Mouse (Mus musculus): ENCODE measurements around the gene Atp2c1. TPM values are rescaled to one million over a fixed set of nuclear protein-coding genes. Genes with fewer than 3 reads are reported as not detected.

Gene Atp2c1
- total and polyA plus RNA-seq, 3 experiments = 45.8 to 60.7 (median 51.7) TPM

DNA sequence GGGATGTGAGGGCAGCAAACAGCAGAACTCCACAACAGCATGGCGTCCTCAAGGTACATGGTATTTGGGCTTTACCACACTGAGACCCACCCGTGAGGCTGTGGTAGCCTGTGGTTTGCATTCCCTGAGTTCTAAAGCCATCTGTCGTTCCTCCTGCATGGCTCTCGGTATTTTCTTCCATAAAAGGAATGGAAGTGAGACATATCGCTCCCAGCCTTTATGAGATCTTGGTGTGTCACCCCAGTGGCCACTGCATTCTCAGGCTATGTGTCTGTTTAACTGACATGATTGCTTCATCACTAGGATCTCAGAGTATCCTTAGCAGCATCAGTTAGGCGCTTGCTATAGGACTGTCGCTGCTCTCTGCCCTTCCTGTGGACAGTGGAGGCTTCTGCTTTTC lies 150.7 kb downstream of the Atp2c1 start:
- H3K9ac ChIP-seq (ENCODE audit: insufficient read depth, low read depth) = no peak overlapping the region
- in situ Hi-C loops (cut with MboI; ENCODE audit: low pct_ligation_motif_present, low pct_unique_long_range_greater_than_20kb, low sequenced_read_pairs) = loop anchor here (25.0 kb wide), 2 partner anchors 239 to 314 kb away; partner anchors contain the start of genes 1700080E11Rik, Mrpl3 and Nudt16
- no peaks in the 10 kb centered on the region for H3K36me3 ChIP-seq (replicated peaks in 1 of 2; ENCODE audit: control insufficient read depth in 1 of 2, insufficient read depth in 1 of 2, low read length in 1 of 2)
- TF ChIP-seq ELF1 (IDR thresholded peaks at IDR 0.05; ENCODE audit: low read depth, low read length) (no peak), CTCF (conservative IDR thresholded peaks at IDR 0.05 in 1 of 2, IDR thresholded peaks at IDR 0.05 in 1 of 2; ENCODE audit: low read depth in 2 of 2, low read length in 2 of 2) (no peak), MEF2A (IDR thresholded peaks at IDR 0.05; ENCODE audit: borderline replicate concordance, low read depth, low read length) (no peak), RAD21 (IDR thresholded peaks at IDR 0.05; ENCODE audit: low read depth, low read length) (no peak)
- no peaks in the 10 kb centered on the region for H3K79me2 ChIP-seq (replicated peaks; ENCODE audit: control insufficient read depth, extremely low read depth, insufficient read depth, poor library complexity, severe bottlenecking)
- no peaks in the 10 kb centered on the region for H3K27me3 ChIP-seq (replicated peaks)
- dilution Hi-C loops (cut with MboI; ENCODE audit: extremely low pct_ligation_motif_present, extremely low pct_unique_long_range_greater_than_20kb, low sequenced_read_pairs) = no loop called here
- no peak overlapping the region for H3K27ac ChIP-seq (ENCODE audit: insufficient read depth, low read depth)
- no peaks in the 10 kb centered on the region for H3K9me3 ChIP-seq (replicated peaks; ENCODE audit: low read length)
- H3K4me2 ChIP-seq (ENCODE audit: insufficient read depth, low read depth, poor library complexity, severe bottlenecking) = no peak overlapping the region
- peaks cover 0 to 6% of the 10 kb centered on the region in 2 experiments; a peak in 3 of 4 replicates for H3K4me1 ChIP-seq (ENCODE audit: control insufficient read depth in 1 of 2, insufficient read depth in 2 of 2)
- no peak overlapping the region for H3K4me3 ChIP-seq (replicated peaks in 1 of 3; ENCODE audit: low read depth in 2 of 3, low read length in 2 of 3, poor library complexity in 1 of 3)
- no peak for DNase-seq (ENCODE audit: extremely low read depth)

DNA sequence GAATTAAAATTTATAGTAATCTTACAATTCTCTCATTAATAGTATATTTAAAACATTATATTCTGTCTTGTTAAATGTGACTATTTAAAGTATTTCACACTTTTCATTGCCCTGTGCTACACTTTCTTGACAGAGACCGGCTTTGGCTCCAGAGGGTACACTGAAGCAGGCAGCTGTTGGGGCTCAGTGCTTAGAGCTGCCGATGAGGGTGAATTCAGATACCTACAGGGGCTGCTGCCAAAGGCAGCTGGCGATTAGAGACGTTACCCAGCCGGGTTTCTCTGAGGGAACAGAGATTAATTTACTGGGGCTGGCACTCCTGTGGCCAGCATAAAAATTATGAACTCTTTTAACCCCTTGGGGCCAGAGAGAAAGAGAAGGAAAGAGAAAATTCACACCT lies 152.8 kb downstream of the Atp2c1 start:
- no peak overlapping the region for H3K4me3 ChIP-seq (replicated peaks in 1 of 3; ENCODE audit: low read depth in 2 of 3, low read length in 2 of 3, poor library complexity in 1 of 3)
- in situ Hi-C loops (cut with MboI; ENCODE audit: low pct_ligation_motif_present, low pct_unique_long_range_greater_than_20kb, low sequenced_read_pairs) (no loop called here), dilution Hi-C loops (cut with MboI; ENCODE audit: extremely low pct_ligation_motif_present, extremely low pct_unique_long_range_greater_than_20kb, low sequenced_read_pairs) (no loop called here)
- no peak overlapping the region for H3K9ac ChIP-seq (ENCODE audit: insufficient read depth, low read depth)
- H3K79me2 ChIP-seq (replicated peaks; ENCODE audit: control insufficient read depth, extremely low read depth, insufficient read depth, poor library complexity, severe bottlenecking) = no peaks in the 10 kb centered on the region
- H3K9me3 ChIP-seq (replicated peaks; ENCODE audit: low read length) = no peaks in the 10 kb centered on the region
- H3K36me3 ChIP-seq (replicated peaks in 1 of 2; ENCODE audit: control insufficient read depth in 1 of 2, insufficient read depth in 1 of 2, low read length in 1 of 2) = no peaks in the 10 kb centered on the region
- no peak overlapping the region for H3K27ac ChIP-seq (ENCODE audit: insufficient read depth, low read depth)
- no peaks in the 10 kb centered on the region for H3K27me3 ChIP-seq (replicated peaks)
- no peak overlapping the region for H3K4me2 ChIP-seq (ENCODE audit: insufficient read depth, low read depth, poor library complexity, severe bottlenecking)
- no peak for DNase-seq (ENCODE audit: extremely low read depth)
- TF ChIP-seq NELFE (IDR thresholded peaks at IDR 0.05; ENCODE audit: low read depth, low read length) = no peak
- TF ChIP-seq E2F4 (IDR thresholded peaks at IDR 0.05; ENCODE audit: insufficient replicate concordance, low read depth, low read length) = no peak
- no peak for TF ChIP-seq CTCF (conservative IDR thresholded peaks at IDR 0.05 in 1 of 2, IDR thresholded peaks at IDR 0.05 in 1 of 2; ENCODE audit: low read depth in 2 of 2, low read length in 2 of 2)
- TF ChIP-seq ETS1 (conservative IDR thresholded peaks at IDR 0.05; ENCODE audit: low read depth, low read length) = no peak
- no peak for TF ChIP-seq TCF12 (IDR thresholded peaks at IDR 0.05; ENCODE audit: low read depth, low read length)
- no peak for TF ChIP-seq RCOR1 (conservative IDR thresholded peaks at IDR 0.05; ENCODE audit: low read depth, low read length)
- no peak for TF ChIP-seq USF1 (IDR thresholded peaks at IDR 0.05; ENCODE audit: low read depth, low read length)
- no peak for TF ChIP-seq USF2 (conservative IDR thresholded peaks at IDR 0.05; ENCODE audit: low read depth, low read length)
- no peak for TF ChIP-seq IRF4 (IDR thresholded peaks at IDR 0.05; ENCODE audit: low read depth, low read length)
- no peak for TF ChIP-seq SMC3 (IDR thresholded peaks at IDR 0.05; ENCODE audit: low read depth, low read length)
- TF ChIP-seq ZKSCAN1 (IDR thresholded peaks at IDR 0.05; ENCODE audit: borderline replicate concordance, low read depth, low read length) = no peak
- no peak for TF ChIP-seq HCFC1 (IDR thresholded peaks at IDR 0.05; ENCODE audit: low read depth, low read length)
- no peak for TF ChIP-seq EP300 (IDR thresholded peaks at IDR 0.05; ENCODE audit: low read length)
- TF ChIP-seq MAFK (IDR thresholded peaks at IDR 0.05; ENCODE audit: insufficient replicate concordance, low read length) = no peak
- TF ChIP-seq MYC (IDR thresholded peaks at IDR 0.05; ENCODE audit: low read depth, low read length) = no peak
- H3K4me1 ChIP-seq (ENCODE audit: control insufficient read depth in 1 of 2, insufficient read depth in 2 of 2) = peaks cover 8 to 18% of the 10 kb centered on the region in 2 experiments
